Mouse (Mus musculus) C2C12 (cell line): Measurements from ENCODE around the gene Timp3. TPM values are rescaled to one million over a fixed set of nuclear protein-coding genes. Genes with fewer than 3 reads are reported as not detected.

ENCODE experiments used
- H3K27me3 ChIP-seq: one replicate; pipeline ENCODE4 v1.6.1; 2011; ENCODE audit not compliant: control insufficient read depth, insufficient read depth, insufficient read length
- H3K36me3 ChIP-seq: one replicate; pipeline ENCODE4 v1.6.1; 2011; ENCODE audit not compliant: control insufficient read depth, insufficient read depth
- H3K4me3 ChIP-seq: one replicate; pipeline ENCODE4 v1.5.1; 2011; ENCODE audit warnings: mild to moderate bottlenecking, control low read depth; ENCODE audit not compliant: poor library complexity, insufficient read depth, severe bottlenecking
- H3K79me2 ChIP-seq: one replicate; pipeline ENCODE4 v1.6.1; 2011; ENCODE audit not compliant: control insufficient read depth, insufficient read depth
- H3K79me3 ChIP-seq: one replicate; pipeline ENCODE4 v1.6.1; 2011; ENCODE audit warnings: low read depth, control low read depth
- H3ac ChIP-seq: one replicate; pipeline ENCODE3; 2011; ENCODE audit warnings: low read depth; ENCODE audit not compliant: control insufficient read depth, insufficient read length
- CEBPB ChIP-seq: IDR thresholded peaks from one replicate; pipeline ENCODE4 v1.6.1; 2011; ENCODE audit warnings: low read depth, mild to moderate bottlenecking, control low read depth, moderate library complexity
- CTCF ChIP-seq: IDR thresholded peaks from one replicate; pipeline ENCODE4 v1.5.1; 2011; ENCODE audit not compliant: control insufficient read depth, insufficient read depth, insufficient read length
- FOSL1 ChIP-seq: IDR thresholded peaks from one replicate; pipeline ENCODE4 v1.8.0; 2011; ENCODE audit warnings: mild to moderate bottlenecking, low read length; ENCODE audit not compliant: poor library complexity, insufficient read depth, severe bottlenecking
- MAX ChIP-seq: IDR thresholded peaks from one replicate; pipeline ENCODE4 v1.6.1; 2011; ENCODE audit warnings: mild to moderate bottlenecking, control low read depth
- MYOD1 ChIP-seq: IDR thresholded peaks from one replicate; pipeline ENCODE4 v1.6.1; 2011; ENCODE audit warnings: low read depth; ENCODE audit not compliant: control insufficient read depth, insufficient read length
- MYOG ChIP-seq: IDR thresholded peaks from one replicate; pipeline ENCODE4 v1.6.1; 2011; ENCODE audit not compliant: control insufficient read depth, insufficient read length; ENCODE audit errors: extremely low read depth
- USF1 ChIP-seq: IDR thresholded peaks from one replicate; pipeline ENCODE4 v1.6.1; 2011; ENCODE audit warnings: low read depth, mild to moderate bottlenecking, control low read depth, moderate library complexity
- polyA plus RNA-seq: library from polyadenylated mRNA; unstranded; fragments of >200 nt; fragmentation: generic; extraction: Trizol; gene quantifications from one replicate; pipeline ENCODE4 v1.2.1, GENCODE M21; 2012; ENCODE audit warnings: missing spikeins

The Timp3 gene
- polyA plus RNA-seq, 1 experiment = 57.7 TPM

DNA sequence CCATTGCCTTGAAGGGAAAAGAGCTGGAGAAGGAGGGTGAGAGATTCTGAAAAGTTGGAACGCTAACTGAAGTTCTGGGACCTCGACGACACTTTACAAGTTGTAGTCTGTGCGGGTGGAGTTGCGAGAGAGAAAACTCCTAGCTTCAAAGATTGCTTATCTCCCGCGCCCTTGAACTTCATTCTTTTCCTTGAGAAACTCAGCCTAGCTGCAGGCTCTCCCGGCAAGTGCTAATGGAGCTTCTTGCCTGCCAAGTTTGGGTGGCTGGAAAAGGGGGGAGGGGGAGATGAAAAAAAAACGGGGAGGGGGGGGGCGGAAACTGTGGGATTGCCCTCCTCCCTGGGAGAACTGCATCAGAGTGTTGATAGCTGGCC lies 932 bp downstream of the Timp3 start:
- peaks cover 24% of the 10 kb centered on the region for H3K36me3 ChIP-seq
- peak overlapping the region; percentile 85 for H3K4me3 ChIP-seq
- peaks cover 52% of the 10 kb centered on the region for H3K79me3 ChIP-seq

DNA sequence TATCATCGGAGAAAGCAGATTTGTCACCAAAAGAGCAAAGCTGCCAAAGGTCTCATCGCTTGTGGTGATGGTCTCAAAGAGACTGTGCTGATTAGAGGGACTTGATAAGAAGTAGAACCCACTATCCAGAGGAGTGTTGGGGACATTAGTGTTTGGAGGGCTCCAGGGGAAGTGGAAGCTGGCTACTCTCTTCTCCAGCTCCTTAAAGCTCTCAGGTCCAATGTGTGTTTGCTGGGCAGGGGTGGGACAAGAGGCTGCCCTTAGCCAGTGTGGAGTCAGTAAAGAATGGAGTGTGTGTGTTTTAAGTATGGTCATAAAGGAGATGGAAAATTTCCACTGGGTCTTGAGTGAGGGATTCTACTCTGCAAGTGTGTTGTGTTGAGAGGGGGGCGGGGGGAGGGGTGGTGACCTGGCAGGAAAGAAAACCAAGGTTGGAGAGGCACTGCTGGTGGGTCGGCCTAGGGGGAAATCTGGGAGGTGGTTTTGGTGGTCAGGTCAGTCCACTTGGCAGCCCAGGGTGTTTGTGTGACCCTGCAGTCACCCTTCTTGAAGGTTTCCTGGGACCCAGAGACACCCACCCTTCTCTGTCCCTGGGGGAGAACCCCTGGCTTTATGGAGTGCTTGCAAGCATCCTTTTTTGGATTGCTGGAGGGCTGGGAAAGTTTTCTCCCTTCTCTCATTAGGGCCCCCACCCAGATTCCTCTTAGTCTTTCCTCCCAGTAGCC lies 1.6 kb downstream of the Timp3 start:
- peak overlapping the region; percentile 97 for H3ac ChIP-seq
- H3K79me2 ChIP-seq = peaks cover 66% of the 10 kb centered on the region
- peak overlapping the region; percentile 85 for H3K4me3 ChIP-seq
- peaks cover 58% of the 10 kb centered on the region for H3K79me3 ChIP-seq
- no peaks in the 10 kb centered on the region for H3K27me3 ChIP-seq
- peaks cover 30% of the 10 kb centered on the region for H3K36me3 ChIP-seq
- no peak for TF ChIP-seq MYOG
- no peak for TF ChIP-seq USF1
- no peak for TF ChIP-seq MYOD1
- TF ChIP-seq CTCF = no peak
- TF ChIP-seq MAX = no peak
- no peak for TF ChIP-seq CEBPB
- TF ChIP-seq FOSL1 = no peak

More for the DNA sequence above, 932 bp downstream of the Timp3 start:
- no peaks in the 10 kb centered on the region for H3K27me3 ChIP-seq
- H3ac ChIP-seq = peak overlapping the region; percentile 97
- H3K79me2 ChIP-seq = peaks cover 59% of the 10 kb centered on the region
- TF ChIP-seq MAX = no peak

DNA sequence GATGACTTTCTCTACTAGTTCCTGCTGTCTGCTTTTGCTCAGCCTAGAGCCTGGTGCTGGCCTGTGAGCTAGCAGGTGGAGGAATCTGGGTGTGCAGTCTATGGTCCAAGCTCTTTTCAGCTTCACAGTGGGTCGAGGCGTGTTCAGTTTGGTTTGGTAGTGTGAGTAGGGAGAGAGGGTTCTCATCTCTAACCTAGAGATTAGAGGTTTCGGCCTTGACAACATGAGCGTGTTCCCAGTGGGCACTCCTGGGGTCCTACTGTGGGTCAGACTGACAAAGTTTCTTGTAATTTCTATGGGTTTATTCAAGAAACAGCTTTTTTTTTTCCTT lies 2.1 kb downstream of the Timp3 start:
- TF ChIP-seq USF1 = no peak
- TF ChIP-seq FOSL1 = no peak
- no peak for TF ChIP-seq CEBPB
- TF ChIP-seq MAX = no peak
- TF ChIP-seq CTCF = no peak
- no peak for TF ChIP-seq MYOG
- TF ChIP-seq MYOD1 = no peak
- H3K79me2 ChIP-seq = peaks cover 71% of the 10 kb centered on the region
- peaks cover 30% of the 10 kb centered on the region for H3K36me3 ChIP-seq
- peak overlapping the region; percentile 97 for H3ac ChIP-seq
- peaks cover 62% of the 10 kb centered on the region for H3K79me3 ChIP-seq
- H3K4me3 ChIP-seq = peak overlapping the region; percentile 85
- no peaks in the 10 kb centered on the region for H3K27me3 ChIP-seq

DNA sequence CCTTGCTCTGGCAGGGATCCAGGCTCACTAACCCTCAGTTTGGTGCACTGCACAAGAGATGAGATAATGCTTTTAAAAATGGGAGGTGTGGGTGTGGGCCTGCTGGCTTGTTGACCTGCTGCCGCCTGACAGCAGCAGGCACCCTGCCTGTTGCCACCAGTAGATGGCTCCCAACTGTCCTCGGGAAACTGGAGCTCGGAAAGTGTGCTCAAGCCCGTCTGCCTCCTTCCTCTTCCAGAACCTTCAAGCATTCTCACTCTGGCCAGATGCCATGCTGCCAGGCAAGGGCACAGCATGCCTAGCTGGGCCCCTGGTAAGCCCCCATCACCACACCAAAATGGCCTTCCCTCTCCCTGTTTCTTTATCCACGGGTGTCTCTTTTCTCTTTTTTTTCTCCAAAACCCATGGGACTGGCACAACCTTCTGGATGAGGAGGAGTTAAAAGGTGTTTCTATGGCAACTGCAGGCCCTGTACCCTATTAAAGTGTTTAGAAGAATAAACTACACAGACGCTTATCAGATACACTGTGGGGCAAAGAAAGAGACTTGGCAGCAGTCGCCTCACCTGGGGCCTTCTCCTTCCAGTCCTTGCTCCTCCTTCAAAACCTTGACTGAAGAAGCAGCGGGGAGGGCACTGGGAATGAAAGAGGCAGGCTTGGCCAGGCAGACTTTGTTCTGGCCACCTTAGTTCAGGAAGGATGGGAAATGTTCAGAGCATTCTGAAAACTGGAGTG lies 2.8 kb downstream of the Timp3 start:
- Histone ChIP-seq H3K79me2 (peaks cover 77% of the 10 kb centered on the region), H3ac (peak overlapping the region; percentile 21), H3K79me3 (peaks cover 69% of the 10 kb centered on the region), H3K27me3 (no peaks in the 10 kb centered on the region), H3K36me3 (peaks cover 35% of the 10 kb centered on the region), H3K4me3 (peak overlapping the region; percentile 85)
- TF ChIP-seq USF1 (no peak), MAX (peak; percentile 91), CEBPB (no peak), FOSL1 (no peak), CTCF (peak; percentile 95), MYOD1 (peak; percentile 2), MYOG (no peak)

DNA sequence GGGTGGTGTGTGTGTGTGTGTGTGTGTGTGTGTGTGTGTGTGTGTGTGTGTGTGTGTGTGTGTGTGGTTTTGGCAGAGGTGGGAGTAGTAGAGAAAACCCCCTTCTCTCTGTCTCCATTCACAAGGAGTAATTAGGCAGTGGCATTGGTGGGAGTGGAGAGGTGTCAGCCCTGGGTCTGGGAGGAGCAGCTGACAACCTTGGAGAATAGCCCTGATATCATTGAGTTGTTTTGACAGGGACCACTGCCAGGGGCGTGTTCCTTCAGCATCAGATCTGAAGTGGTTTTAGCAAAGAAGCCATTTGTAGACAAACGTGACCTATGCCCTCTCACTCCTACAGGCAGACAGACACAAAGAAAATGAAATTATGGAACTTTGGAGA lies 3.3 kb downstream of the Timp3 start:
- Histone ChIP-seq H3K79me3 (peaks cover 74% of the 10 kb centered on the region), H3K36me3 (peaks cover 41% of the 10 kb centered on the region), H3K79me2 (peaks cover 83% of the 10 kb centered on the region), H3K27me3 (no peaks in the 10 kb centered on the region), H3K4me3 (no peak overlapping the region), H3ac (no peak overlapping the region)
- no peak for TF ChIP-seq FOSL1
- no peak for TF ChIP-seq CEBPB
- TF ChIP-seq MYOG = no peak
- TF ChIP-seq USF1 = no peak
- TF ChIP-seq CTCF = no peak
- TF ChIP-seq MAX = no peak
- TF ChIP-seq MYOD1 = no peak

DNA sequence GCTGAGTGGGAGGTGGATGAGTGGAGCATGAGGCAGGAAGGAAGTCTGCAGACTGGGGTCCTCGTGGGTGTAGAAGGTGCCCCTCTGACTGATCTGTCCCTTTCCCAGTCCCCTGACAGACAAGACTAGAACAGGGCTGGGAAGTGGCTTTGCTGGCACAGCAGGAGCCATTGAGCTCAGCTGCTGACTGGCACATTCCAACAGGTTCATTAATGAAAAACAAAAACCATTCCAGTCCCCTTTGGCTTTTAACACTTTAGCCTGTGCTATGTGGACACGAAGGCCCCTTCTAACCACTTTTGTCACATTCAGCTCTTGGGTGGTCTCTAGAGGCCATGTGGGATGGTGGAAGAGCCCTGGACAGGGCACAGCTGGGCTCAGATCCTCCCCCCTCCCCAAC lies 4.4 kb downstream of the Timp3 start:
- Histone ChIP-seq H3K27me3 (no peaks in the 10 kb centered on the region), H3K79me3 (peaks cover 84% of the 10 kb centered on the region), H3K79me2 (peaks cover 94% of the 10 kb centered on the region), H3ac (no peak overlapping the region), H3K36me3 (peaks cover 52% of the 10 kb centered on the region), H3K4me3 (no peak overlapping the region)
- TF ChIP-seq MYOG (no peak), MYOD1 (peak; percentile 21), CEBPB (no peak)
